8 mouse cellular contexts compared by ENCODE assay signal in genomic region chr3:18623831-18624304, GRCm38 (mm10).
DNase-seq lines count a peak whose midpoint lies in the region; ATAC-seq and TF ChIP-seq lines count a peak whose summit lies in the region.

No protein-coding gene starts in this region.

- no peak for TF ChIP-seq POLR2A in ES-Bruce4 (IDR thresholded peaks at IDR 0.05; ENCODE audit: insufficient read depth, low read length)
- no peak for TF ChIP-seq POLR2A in bone marrow macrophage, adult 2 months (IDR thresholded peaks at IDR 0.05; ENCODE audit: borderline replicate concordance, low read depth, low read length)
- TF ChIP-seq POLR2A in lung, adult 2 months (IDR thresholded peaks at IDR 0.05; ENCODE audit: borderline replicate concordance, extremely low read depth, low read depth, low read length) = no peak

- H3K4me2 ChIP-seq in forebrain, embryonic 12.5 days = peak overlapping the region; percentile 56
- peak overlapping the region; percentile 56; the same call in 1 of the 2 replicates for H3K4me2 ChIP-seq in neural tube, embryonic 14.5 days (ENCODE audit: low read depth, low read length)

- H3K27me3 ChIP-seq in ES-Bruce4 (ENCODE audit: control insufficient read depth, insufficient read depth, low read length, poor library complexity, severe bottlenecking) = no peaks in the 10 kb centered on the region
- H3K27me3 ChIP-seq in forebrain, embryonic 12.5 days = no peaks in the 10 kb centered on the region; the same call in 1 of the 2 replicates
- no peaks in the 10 kb centered on the region for H3K27me3 ChIP-seq in neural tube, embryonic 14.5 days (ENCODE audit: control insufficient read depth, insufficient read depth, low read length)

- DNase-seq in heart, postnatal 4 days = peak; percentile 62
- DNase-seq in layer of hippocampus, adult 8-10 months (ENCODE audit: low spot score in 2 of 2) = peak; percentile 39 to 65
- peak; percentile 27 for DNase-seq in lung, adult 2 months

- H3K4me3 ChIP-seq in ES-Bruce4 (ENCODE audit: low read depth, low read length) = no peak overlapping the region
- H3K4me3 ChIP-seq in bone marrow macrophage, adult 2 months (ENCODE audit: insufficient read depth, low read length) = peak overlapping the region; percentile 30; the same call in 1 of the 2 replicates
- H3K4me3 ChIP-seq in forebrain, embryonic 12.5 days (replicated peaks) = no peak overlapping the region; the same call in 1 of the 2 replicates
- H3K4me3 ChIP-seq in lung, adult 2 months (replicated peaks; ENCODE audit: extremely low read depth, low read depth, low read length) = no peak overlapping the region
- H3K4me3 ChIP-seq in neural tube, embryonic 14.5 days (ENCODE audit: low read depth, low read length) = no peak overlapping the region

- H3K27ac ChIP-seq in ES-Bruce4 (ENCODE audit: insufficient read depth, low read length) = peak overlapping the region; percentile 51; the same call in 1 of the 2 replicates
- peak overlapping the region; percentile 20; the same call in 1 of the 2 replicates for H3K27ac ChIP-seq in bone marrow macrophage, adult 2 months (ENCODE audit: insufficient read depth, low read depth, low read length)
- peak overlapping the region; percentile 82; the same call in 1 of the 2 replicates for H3K27ac ChIP-seq in forebrain, embryonic 12.5 days
- H3K27ac ChIP-seq in neural tube, embryonic 14.5 days (ENCODE audit: low read depth, low read length) = peak overlapping the region; percentile 55; the same call in 1 of the 2 replicates

- WGBS in forebrain, embryonic 12.5 days = 2% methylated on average over 4 of the region's 4 CpGs
- WGBS in lung, adult 2 months = under 1% methylated on average over 4 of the region's 4 CpGs
- 0% methylated on average over 4 of the region's 4 CpGs for WGBS in neural tube, embryonic 14.5 days

- peaks cover 6% of the 10 kb centered on the region for H3K4me1 ChIP-seq in ES-Bruce4 (ENCODE audit: control insufficient read depth, insufficient read depth, low read length)
- peaks cover 14% of the 10 kb centered on the region for H3K4me1 ChIP-seq in bone marrow macrophage, adult 2 months (ENCODE audit: control insufficient read depth, insufficient read depth, low read length)
- H3K4me1 ChIP-seq in forebrain, embryonic 12.5 days = peaks cover 40% of the 10 kb centered on the region
- peaks cover 11% of the 10 kb centered on the region for H3K4me1 ChIP-seq in lung, adult 2 months (ENCODE audit: control insufficient read depth, insufficient read depth, low read length)
- H3K4me1 ChIP-seq in neural tube, embryonic 14.5 days (ENCODE audit: control insufficient read depth, insufficient read depth, low read length) = peaks cover 4% of the 10 kb centered on the region

- peak; percentile 98 for TF ChIP-seq EP300 in ES-Bruce4 (IDR thresholded peaks at IDR 0.05; ENCODE audit: insufficient read depth, low read depth, low read length)

- no peak overlapping the region for H3K9ac ChIP-seq in ES-Bruce4 (ENCODE audit: low read depth, poor library complexity, severe bottlenecking)
- no peak overlapping the region; the same call in 1 of the 2 replicates for H3K9ac ChIP-seq in forebrain, embryonic 12.5 days
- no peak overlapping the region for H3K9ac ChIP-seq in neural tube, embryonic 14.5 days (replicated peaks; ENCODE audit: low read depth, low read length)

- peak; percentile 54 for ATAC-seq in forebrain, embryonic 12.5 days (ENCODE audit: low FRiP score)
- peak; percentile 67 for ATAC-seq in neural tube, embryonic 14.5 days (ENCODE audit: low read depth)
- no peak for ATAC-seq in erythroid progenitor cell, adult 5-6 weeks (replicated peaks; ENCODE audit: low FRiP score, poor library complexity, severe bottlenecking)

- no peaks in the 10 kb centered on the region for H3K36me3 ChIP-seq in ES-Bruce4 (ENCODE audit: control insufficient read depth, insufficient read depth, low read length, poor library complexity, severe bottlenecking)
- no peaks in the 10 kb centered on the region for H3K36me3 ChIP-seq in forebrain, embryonic 12.5 days (replicated peaks)
- no peaks in the 10 kb centered on the region for H3K36me3 ChIP-seq in neural tube, embryonic 14.5 days (ENCODE audit: control insufficient read depth, insufficient read depth, low read length)

- no peaks in the 10 kb centered on the region for H3K9me3 ChIP-seq in ES-Bruce4 (replicated peaks; ENCODE audit: control insufficient read depth, insufficient read depth, low read length, poor library complexity, severe bottlenecking)
- no peaks in the 10 kb centered on the region for H3K9me3 ChIP-seq in forebrain, embryonic 12.5 days
- H3K9me3 ChIP-seq in neural tube, embryonic 14.5 days (ENCODE audit: control insufficient read depth, low read length) = no peaks in the 10 kb centered on the region

- TF ChIP-seq CTCF in ES-Bruce4 (IDR thresholded peaks at IDR 0.05; ENCODE audit: low read depth, low read length) = peak; percentile 49
- TF ChIP-seq CTCF in bone marrow macrophage, adult 2 months (IDR thresholded peaks at IDR 0.05; ENCODE audit: low read depth, low read length) = peak; percentile 29; the same call in 1 of the 2 replicates
- TF ChIP-seq CTCF in lung, adult 2 months (IDR thresholded peaks at IDR 0.05; ENCODE audit: insufficient read depth, low read length) = peak; percentile 71

Comparison
In these comparisons a context has a peak if more than half of its experiments do, and no peak if none do; other contexts are left out.
1. H3K27ac ChIP-seq: peak in every context shown above with its lines; median percentile 82 in forebrain, embryonic 12.5 days; 55 in neural tube, embryonic 14.5 days; 51 in ES-Bruce4; 20 in bone marrow macrophage, adult 2 months.